In genomic region chr5:9100207-9100848, GRCm38 (mm10) we compare ENCODE assay signal across 8 mouse cellular contexts. TPM values are rescaled to one million over a fixed set of nuclear protein-coding genes. Genes with fewer than 3 reads are reported as not detected.
A peak's percentile ranks its signal among the peaks of the same experiment; 100 is the strongest.
DNase-seq lines count a peak whose midpoint lies in the region; ATAC-seq and TF ChIP-seq lines count a peak whose summit lies in the region.

TSS of gene Tmem243 (plus strand) at chr5:9100668.

- WGBS in forebrain, embryonic 13.5 days: 1% methylated on average over 37 of the region's 59 CpGs
- under 1% methylated on average over 59 of the region's 59 CpGs for WGBS in large intestine, adult 2 months
- under 1% methylated on average over 55 of the region's 59 CpGs for WGBS in liver, postnatal 0 days (ENCODE audit: insufficient replicate concordance)
- WGBS in neural tube, embryonic 14.5 days: under 1% methylated on average over 33 of the region's 59 CpGs

- no peak for TF ChIP-seq CTCF in CH12.LX (conservative IDR thresholded peaks at IDR 0.05 in 1 of 2, IDR thresholded peaks at IDR 0.05 in 1 of 2; ENCODE audit: low read depth in 2 of 2, low read length in 2 of 2)
- no peak for TF ChIP-seq CTCF in liver, postnatal 0 days (IDR thresholded peaks at IDR 0.05; ENCODE audit: low read depth)

- H3K79me2 ChIP-seq in CH12.LX (replicated peaks; ENCODE audit: control insufficient read depth, extremely low read depth, insufficient read depth, poor library complexity, severe bottlenecking): peaks cover 42% of the 10 kb centered on the region

- in situ Hi-C loops in CH12.LX (cut with MboI; ENCODE audit: low pct_ligation_motif_present, low pct_unique_long_range_greater_than_20kb, low sequenced_read_pairs): no loop called here

- 0 out of 2 replicates have a peak, but pooled peaks have one; percentile 10 for TF ChIP-seq EP300 in CH12.LX (IDR thresholded peaks at IDR 0.05; ENCODE audit: low read length)
- no peak for TF ChIP-seq EP300 in liver, postnatal 0 days (IDR thresholded peaks at IDR 0.05; ENCODE audit: low read depth)

- no peaks in the 10 kb centered on the region for H3K27me3 ChIP-seq in CH12.LX (replicated peaks)
- 0 out of 2 replicates have a peak, but pooled peaks cover 5% of the 10 kb centered on the region for H3K27me3 ChIP-seq in forebrain, embryonic 13.5 days
- peaks cover 17% of the 10 kb centered on the region; the same call in 1 of the 2 replicates for H3K27me3 ChIP-seq in liver, postnatal 0 days (ENCODE audit: insufficient read depth, low read length)
- no peaks in the 10 kb centered on the region; the same call in 1 of the 2 replicates for H3K27me3 ChIP-seq in neural tube, embryonic 14.5 days (ENCODE audit: control insufficient read depth, insufficient read depth, low read length)

- ATAC-seq in forebrain, embryonic 13.5 days: peak; percentile 99
- ATAC-seq in liver, postnatal 0 days: peak; percentile 93
- peak; percentile 99 for ATAC-seq in neural tube, embryonic 14.5 days (ENCODE audit: low read depth)

- peaks cover 20% of the 10 kb centered on the region for H3K9me3 ChIP-seq in CH12.LX (replicated peaks; ENCODE audit: low read length)
- peaks cover 7% of the 10 kb centered on the region for H3K9me3 ChIP-seq in forebrain, embryonic 13.5 days (replicated peaks)
- peaks cover 3% of the 10 kb centered on the region for H3K9me3 ChIP-seq in liver, postnatal 0 days (ENCODE audit: low read length)
- no peaks in the 10 kb centered on the region for H3K9me3 ChIP-seq in neural tube, embryonic 14.5 days (ENCODE audit: control insufficient read depth, low read length)

- H3K36me3 ChIP-seq in CH12.LX (replicated peaks in 1 of 2; ENCODE audit: control insufficient read depth in 1 of 2, insufficient read depth in 1 of 2, low read length in 1 of 2): peaks cover 4 to 10% of the 10 kb centered on the region in 2 experiments
- H3K36me3 ChIP-seq in forebrain, embryonic 13.5 days (ENCODE audit: poor library complexity, severe bottlenecking): no peaks in the 10 kb centered on the region
- H3K36me3 ChIP-seq in liver, postnatal 0 days (replicated peaks; ENCODE audit: insufficient read depth, low read length): no peaks in the 10 kb centered on the region
- H3K36me3 ChIP-seq in neural tube, embryonic 14.5 days (ENCODE audit: control insufficient read depth, insufficient read depth, low read length): no peaks in the 10 kb centered on the region

- intact Hi-C loops in heart, postnatal 10 days (cut with DNase I): loop anchor here (2.0 to 5.0 kb wide), 2 partner anchors 60 to 103 kb away; partner anchors contain the start of genes Crot and Dmtf1

- peak within 1 kb of the TSS; percentile 99 for H3K27ac ChIP-seq in CH12.LX (ENCODE audit: insufficient read depth, low read depth)
- peak within 1 kb of the TSS; percentile 51; the same call in 1 of the 2 replicates for H3K27ac ChIP-seq in forebrain, embryonic 13.5 days
- H3K27ac ChIP-seq in liver, postnatal 0 days (ENCODE audit: low read depth): peak within 1 kb of the TSS; percentile 92
- H3K27ac ChIP-seq in neural tube, embryonic 14.5 days (ENCODE audit: low read depth, low read length): peak within 1 kb of the TSS; percentile 28

- TF ChIP-seq RAD21 in CH12.LX (IDR thresholded peaks at IDR 0.05; ENCODE audit: low read depth, low read length): no peak

- TF ChIP-seq POLR2A in CH12.LX (IDR thresholded peaks at IDR 0.05; ENCODE audit: low read depth, low read length): peak; percentile 74

- dilution Hi-C loops in CH12.LX (cut with MboI; ENCODE audit: extremely low pct_ligation_motif_present, extremely low pct_unique_long_range_greater_than_20kb, low sequenced_read_pairs): no loop called here

- H3K4me2 ChIP-seq in CH12.LX (ENCODE audit: insufficient read depth, low read depth, poor library complexity, severe bottlenecking): peak within 1 kb of the TSS; percentile 96
- H3K4me2 ChIP-seq in forebrain, embryonic 13.5 days: peak within 1 kb of the TSS; percentile 74
- peak within 1 kb of the TSS; percentile 93 for H3K4me2 ChIP-seq in liver, postnatal 0 days (ENCODE audit: low read depth, low read length)
- H3K4me2 ChIP-seq in neural tube, embryonic 14.5 days (ENCODE audit: low read depth, low read length): peak within 1 kb of the TSS; percentile 76

- H3K4me1 ChIP-seq in CH12.LX (ENCODE audit: control insufficient read depth in 1 of 2, insufficient read depth in 2 of 2): peaks cover 0 to 29% of the 10 kb centered on the region in 2 experiments; a peak in 2 of 4 replicates
- H3K4me1 ChIP-seq in forebrain, embryonic 13.5 days: peaks cover 12% of the 10 kb centered on the region
- peaks cover 17% of the 10 kb centered on the region for H3K4me1 ChIP-seq in liver, postnatal 0 days (ENCODE audit: insufficient read depth)
- no peaks in the 10 kb centered on the region for H3K4me1 ChIP-seq in neural tube, embryonic 14.5 days (ENCODE audit: control insufficient read depth, insufficient read depth, low read length)

- peak within 1 kb of the TSS; percentile 79 to 99 (median 91) for H3K4me3 ChIP-seq in CH12.LX (replicated peaks in 1 of 3; ENCODE audit: low read depth in 2 of 3, low read length in 2 of 3, poor library complexity in 1 of 3)
- H3K4me3 ChIP-seq in forebrain, embryonic 13.5 days: peak within 1 kb of the TSS; percentile 85
- H3K4me3 ChIP-seq in liver, postnatal 0 days (ENCODE audit: low read depth, low read length): peak within 1 kb of the TSS; percentile 94
- peak within 1 kb of the TSS; percentile 86 for H3K4me3 ChIP-seq in neural tube, embryonic 14.5 days (ENCODE audit: low read depth, low read length)

- peak; percentile 82 for DNase-seq in CH12.LX (ENCODE audit: extremely low read depth)
- DNase-seq in c-Kit-positive CD71-positive TER-119-positive erythroid progenitor cells, embryonic 14.5 days (ENCODE audit: low spot score): peak; percentile 49
- DNase-seq in heart, postnatal 10 days: peak; percentile 91 to 93
- no peak for DNase-seq in large intestine, adult 2 months (ENCODE audit: low read depth, low spot score)
- DNase-seq in liver, postnatal 0 days: peak; percentile 87
- peak; percentile 88 for DNase-seq in testis, postnatal 10 days (ENCODE audit: low spot score)

- peak within 1 kb of the TSS; percentile 97 for H3K9ac ChIP-seq in CH12.LX (ENCODE audit: insufficient read depth, low read depth)
- peak within 1 kb of the TSS; percentile 80 for H3K9ac ChIP-seq in forebrain, embryonic 13.5 days
- H3K9ac ChIP-seq in liver, postnatal 0 days (replicated peaks): peak within 1 kb of the TSS; percentile 91
- H3K9ac ChIP-seq in neural tube, embryonic 14.5 days (replicated peaks; ENCODE audit: low read depth, low read length): peak within 1 kb of the TSS; percentile 60

TF ChIP-seq in CH12.LX, 34 proteins besides CTCF, POLR2A, EP300 and RAD21:
- TF ChIP-seq POLR2AphosphoS2 (IDR thresholded peaks at IDR 0.05; ENCODE audit: low read depth, low read length): no peak
- TF ChIP-seq ETS1 (conservative IDR thresholded peaks at IDR 0.05; ENCODE audit: low read depth, low read length): no peak
- no peak for TF ChIP-seq CHD2 (IDR thresholded peaks at IDR 0.05; ENCODE audit: low read length)
- TF ChIP-seq BHLHE40 (IDR thresholded peaks at IDR 0.05; ENCODE audit: low read depth, low read length): no peak
- TF ChIP-seq ELF1 (IDR thresholded peaks at IDR 0.05; ENCODE audit: low read depth, low read length): no peak
- peak; percentile 17; the same call in 1 of the 2 replicates for TF ChIP-seq MXI1 (IDR thresholded peaks at IDR 0.05; ENCODE audit: low read depth, low read length)
- TF ChIP-seq TCF12 (IDR thresholded peaks at IDR 0.05; ENCODE audit: low read depth, low read length): peak; percentile 59; the same call in 1 of the 2 replicates
- TF ChIP-seq JUND (conservative IDR thresholded peaks at IDR 0.05; ENCODE audit: low read depth, low read length): no peak
- TF ChIP-seq JUN (IDR thresholded peaks at IDR 0.05; ENCODE audit: insufficient read depth, low read depth, low read length): no peak
- TF ChIP-seq ZMIZ1 (IDR thresholded peaks at IDR 0.05; ENCODE audit: low read depth, low read length): 0 out of 2 replicates have a peak, but pooled peaks have one; percentile 58
- peak; percentile 73 for TF ChIP-seq NRF1 (IDR thresholded peaks at IDR 0.05; ENCODE audit: low read depth, low read length)
- TF ChIP-seq MEF2A (IDR thresholded peaks at IDR 0.05; ENCODE audit: borderline replicate concordance, low read depth, low read length): no peak
- TF ChIP-seq ZC3H11A (IDR thresholded peaks at IDR 0.05; ENCODE audit: low read depth, low read length): no peak
- TF ChIP-seq CHD1 (IDR thresholded peaks at IDR 0.05; ENCODE audit: low read depth, low read length): no peak
- no peak for TF ChIP-seq SMC3 (IDR thresholded peaks at IDR 0.05; ENCODE audit: low read depth, low read length)
- no peak for TF ChIP-seq PAX5 (IDR thresholded peaks at IDR 0.05; ENCODE audit: low read length)
- TF ChIP-seq SIN3A (IDR thresholded peaks at IDR 0.05; ENCODE audit: low read length): peak; percentile 67; the same call in 1 of the 2 replicates
- no peak for TF ChIP-seq GABPA (IDR thresholded peaks at IDR 0.05; ENCODE audit: insufficient replicate concordance, low read depth, low read length)
- no peak for TF ChIP-seq MAFK (IDR thresholded peaks at IDR 0.05; ENCODE audit: insufficient replicate concordance, low read length)
- no peak; the same call in 1 of the 2 replicates for TF ChIP-seq RCOR1 (conservative IDR thresholded peaks at IDR 0.05; ENCODE audit: low read depth, low read length)
- TF ChIP-seq HCFC1 (IDR thresholded peaks at IDR 0.05; ENCODE audit: low read depth, low read length): no peak; the same call in 1 of the 2 replicates
- TF ChIP-seq MAZ (IDR thresholded peaks at IDR 0.05; ENCODE audit: low read depth, low read length): no peak
- peak; percentile 58; the same call in 1 of the 2 replicates for TF ChIP-seq NELFE (IDR thresholded peaks at IDR 0.05; ENCODE audit: low read depth, low read length)

RNA-seq across cellular contexts. Expression of gene Tmem243, which starts in this region (rescaled TPM):
- total RNA-seq in CH12.LX (2012; rRNA removed) (56.2 and 74.7 TPM in 2 replicates), CH12.LX (2014; rRNA removed) (102 and 107 TPM in 2 replicates)
- polyA plus RNA-seq in CH12.LX (2012; ENCODE audit: insufficient read length, low read depth): 70.6 and 87.0 TPM in 2 replicates
- 18.4 and 19.6 TPM in 2 replicates for polyA plus RNA-seq in forebrain, embryonic 13.5 days (2015; fragmentation: Nextera tagmentation; extraction: Ambion mirVana)
- total RNA-seq in heart, postnatal 10 days (2021): 1 to 10 TPM; 7.2 to 8.9 TPM
- polyA plus RNA-seq in large intestine, adult 2 months (2012; rRNA removed): 43.9 and 67.2 TPM in 2 replicates
- 50.9 and 56.7 TPM in 2 replicates for polyA plus RNA-seq in liver, postnatal 0 days (2015; fragmentation: Nextera tagmentation; extraction: Ambion mirVana)
- polyA plus RNA-seq in neural tube, embryonic 14.5 days (2014; fragmentation: Nextera tagmentation; extraction: Ambion mirVana): 15.3 and 15.7 TPM in 2 replicates

Comparison
In these comparisons a context has a peak if more than half of its experiments do, and no peak if none do; other contexts are left out.
1. RNA of gene Tmem243 (total RNA-seq): 56.2 to 107 TPM in CH12.LX; 7.2 to 8.9 TPM in heart, postnatal 10 days; every median in the first group is over 4 times any median in the second.
2. H3K27ac ChIP-seq: peak in every context shown above with its lines; median percentile 99 in CH12.LX; 92 in liver, postnatal 0 days; 51 in forebrain, embryonic 13.5 days; 28 in neural tube, embryonic 14.5 days.
3. Peak in every context shown above with its lines, with median percentiles within 50 percentile points of each other: H3K4me2 ChIP-seq, H3K4me3 ChIP-seq, H3K9ac ChIP-seq and ATAC-seq.